Mouse (Mus musculus) erythroblast, embryonic 14.5 days (primary cell): ENCODE data around the gene Gm10775.

Source experiments
- GATA1 ChIP-seq: IDR thresholded peaks from 2 replicates; pipeline ENCODE4 v1.6.1; 2012; ENCODE audit warnings: low read length, inconsistent platforms, mixed read lengths
- TAL1 ChIP-seq: IDR thresholded peaks from 3 replicates; pipeline ENCODE4 v1.6.1; 2012; ENCODE audit warnings: low read length, inconsistent platforms, mixed read lengths

GRCm38 (mm10) chr13:65225945-65226344 lies 33.4 kb upstream of the Gm10775 start:
- TF ChIP-seq GATA1 (no peak), TAL1 (no peak)
